Mouse (Mus musculus) MEL (cell line): ENCODE results near the gene Slc25a25.

Experiments used
- CTCF ChIP-seq, 3 experiments: IDR thresholded peaks in 2 of 3; conservative IDR thresholded peaks in 1 of 3; 2 replicates each; pipeline ENCODE4 v1.5.1; 2011 to 2012; ENCODE audit warnings: low read length in 3 of 3, low read depth in 2 of 3, mild to moderate bottlenecking in 2 of 3, improper control_type of control experiment in 1 of 3, inconsistent platforms in 1 of 3, mixed read lengths in 1 of 3, moderate library complexity in 1 of 3; ENCODE audit not compliant: control insufficient read depth in 1 of 3, insufficient read depth in 1 of 3, poor library complexity in 1 of 3, severe bottlenecking in 1 of 3
- ELF1 ChIP-seq: IDR thresholded peaks from 2 replicates; pipeline ENCODE4 v1.6.1; 2014; ENCODE audit warnings: low read depth, mild to moderate bottlenecking, inconsistent platforms, low read length, improper control_type of control experiment, moderate library complexity
- EP300 ChIP-seq, 2 experiments: IDR thresholded peaks; 2 replicates each; pipeline ENCODE4 v1.6.1; 2011; ENCODE audit warnings: improper control_type of control experiment in 2 of 2, low read length in 2 of 2, low read depth in 1 of 2, mild to moderate bottlenecking in 1 of 2
- GABPA ChIP-seq: IDR thresholded peaks from 2 replicates; pipeline ENCODE4 v1.6.1; 2012; ENCODE audit warnings: low read depth, mild to moderate bottlenecking, inconsistent platforms, low read length, improper control_type of control experiment, moderate library complexity
- HCFC1 ChIP-seq: IDR thresholded peaks from 2 replicates; pipeline ENCODE4 v1.6.1; 2012; ENCODE audit warnings: low read depth, mild to moderate bottlenecking, inconsistent platforms, low read length, improper control_type of control experiment, moderate library complexity
- MAX ChIP-seq: IDR thresholded peaks from 2 replicates; pipeline ENCODE4 v1.6.1; 2011; ENCODE audit warnings: low read length, improper control_type of control experiment
- MEF2A ChIP-seq: IDR thresholded peaks from 2 replicates; pipeline ENCODE4 v1.6.1; 2014; ENCODE audit warnings: low read depth, mild to moderate bottlenecking, inconsistent platforms, low read length, improper control_type of control experiment; ENCODE audit not compliant: poor library complexity, insufficient replicate concordance, severe bottlenecking; ENCODE audit errors: extremely low read depth
- POLR2A ChIP-seq, 2 experiments: IDR thresholded peaks; 2 replicates each; pipeline ENCODE4 v1.6.1; 2011 to 2012; ENCODE audit warnings: low read length in 2 of 2, mild to moderate bottlenecking in 2 of 2, control low read depth in 1 of 2, improper control_type of control experiment in 1 of 2, low read depth in 1 of 2, moderate library complexity in 1 of 2; ENCODE audit not compliant: control insufficient read depth in 1 of 2, insufficient read depth in 1 of 2, poor library complexity in 1 of 2
- POLR2AphosphoS5 ChIP-seq: IDR thresholded peaks from 2 replicates; pipeline ENCODE4 v1.6.1; 2012; ENCODE audit warnings: low read depth, borderline replicate concordance, mild to moderate bottlenecking, inconsistent platforms, low read length, moderate library complexity, mixed read lengths
- SMC3 ChIP-seq: IDR thresholded peaks from 2 replicates; pipeline ENCODE4 v1.6.1; 2011; ENCODE audit warnings: low read depth, low read length, improper control_type of control experiment
- TBP ChIP-seq: IDR thresholded peaks from 2 replicates; pipeline ENCODE4 v1.8.0; 2011; ENCODE audit warnings: low read depth, low read length, improper control_type of control experiment
- TCF12 ChIP-seq: IDR thresholded peaks from 2 replicates; pipeline ENCODE4 v1.6.1; 2014; ENCODE audit warnings: low read depth, mild to moderate bottlenecking, inconsistent platforms, low read length, improper control_type of control experiment, moderate library complexity
- USF1 ChIP-seq: IDR thresholded peaks from 2 replicates; pipeline ENCODE4 v1.6.1; 2014; ENCODE audit warnings: low read depth, mild to moderate bottlenecking, inconsistent platforms, low read length, improper control_type of control experiment, moderate library complexity
- ZC3H11A ChIP-seq: IDR thresholded peaks from 2 replicates; pipeline ENCODE4 v1.6.1; 2012; ENCODE audit warnings: low read depth, mild to moderate bottlenecking, inconsistent platforms, low read length, improper control_type of control experiment

DNA sequence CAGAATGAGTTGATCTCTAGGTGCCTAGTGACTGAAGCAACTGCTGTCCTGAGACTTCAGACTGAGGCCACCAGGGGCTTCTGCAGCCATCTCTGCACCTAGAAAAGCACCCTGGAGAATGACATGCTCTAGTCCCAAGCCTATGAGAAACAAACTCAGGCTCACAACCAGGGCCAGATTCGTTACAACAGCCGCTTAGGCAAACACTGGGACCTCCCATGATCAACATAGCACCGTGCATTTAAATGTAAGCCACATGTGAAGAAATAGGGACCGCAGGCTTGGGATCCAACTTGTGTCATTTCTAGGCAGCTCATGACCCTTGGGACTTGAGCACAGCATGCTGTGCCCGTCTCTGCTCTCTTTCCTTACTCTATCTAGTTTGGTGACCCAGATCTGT, 23.5 kb downstream of the Slc25a25 start:
- no peak for TF ChIP-seq POLR2A (IDR thresholded peaks at IDR 0.05; ENCODE audit: control insufficient read depth in 1 of 2, insufficient read depth in 1 of 2, low read depth in 1 of 2, low read length in 2 of 2, poor library complexity in 1 of 2)
- TF ChIP-seq EP300 (IDR thresholded peaks at IDR 0.05; ENCODE audit: low read depth in 1 of 2, low read length in 2 of 2): no peak
- TF ChIP-seq TCF12: no peak
- TF ChIP-seq SMC3: no peak
- TF ChIP-seq CTCF (IDR thresholded peaks at IDR 0.05 in 2 of 3, conservative IDR thresholded peaks at IDR 0.05 in 1 of 3; ENCODE audit: control insufficient read depth in 1 of 3, insufficient read depth in 1 of 3, low read depth in 2 of 3, low read length in 3 of 3, poor library complexity in 1 of 3, severe bottlenecking in 1 of 3): no peak
- TF ChIP-seq HCFC1: no peak
- no peak for TF ChIP-seq GABPA
- no peak for TF ChIP-seq TBP
- TF ChIP-seq USF1: no peak
- no peak for TF ChIP-seq MEF2A
- TF ChIP-seq ZC3H11A: no peak
- no peak for TF ChIP-seq MAX
- TF ChIP-seq POLR2AphosphoS5: no peak
- no peak for TF ChIP-seq ELF1
